Mouse (Mus musculus) midbrain, postnatal 0 days (tissue): ENCODE data around the gene Armc9. TPM values are rescaled to one million over a fixed set of nuclear protein-coding genes. Genes with fewer than 3 reads are reported as not detected.

Source experiments
- ATAC-seq: fragments of 200-750 bp; cut with Nextera tagmentation; 2 replicates; pipeline ENCODE4 v1.8.0; 2017; ENCODE audit warnings: moderate number of reproducible peaks, mild to moderate bottlenecking, moderate TSS enrichment, moderate library complexity; ENCODE audit not compliant: low FRiP score
- DNase-seq: peaks from one replicate; pipeline ENCODE4 v3.0.0-alpha.2; 2015; ENCODE audit warnings: low spot score
- H3K27ac ChIP-seq: fragments of 300-500 bp; sonication (generic); 2 replicates; pipeline ENCODE4 v1.5.1; 2014; ENCODE audit warnings: low read depth, mild to moderate bottlenecking, low read length, mixed read lengths
- H3K27me3 ChIP-seq: fragments of 300-500 bp; sonication (generic); 2 replicates; pipeline ENCODE4 v1.6.1; 2014; ENCODE audit warnings: low read length, control low read depth, mixed read lengths; ENCODE audit not compliant: insufficient read depth
- H3K36me3 ChIP-seq: fragments of 300-500 bp; sonication (generic); 2 replicates; pipeline ENCODE4 v1.6.1; 2014; ENCODE audit warnings: low read length, control low read depth, mixed read lengths; ENCODE audit not compliant: insufficient read depth
- H3K4me1 ChIP-seq: fragments of 300-500 bp; sonication (generic); 2 replicates; pipeline ENCODE4 v1.6.1; 2014; ENCODE audit warnings: mild to moderate bottlenecking, control low read depth, antibody characterized with exemption, low read length, mixed read lengths; ENCODE audit not compliant: insufficient read depth
- H3K4me2 ChIP-seq: fragments of 300-500 bp; sonication (generic); 2 replicates; pipeline ENCODE4 v1.6.1; 2014; ENCODE audit warnings: low read depth, mild to moderate bottlenecking, low read length, mixed read lengths; ENCODE audit not compliant: poor library complexity, severe bottlenecking
- H3K4me3 ChIP-seq: fragments of 300-500 bp; sonication (generic); 2 replicates; pipeline ENCODE4 v1.5.1; 2014; ENCODE audit warnings: low read depth, mild to moderate bottlenecking, low read length, moderate library complexity
- H3K9ac ChIP-seq: fragments of 300-500 bp; sonication (generic); replicated peaks from 2 replicates; pipeline ENCODE4 v1.6.1; 2014; ENCODE audit warnings: mild to moderate bottlenecking, low read length, moderate library complexity, mixed read lengths; ENCODE audit not compliant: poor library complexity, severe bottlenecking
- H3K9me3 ChIP-seq: fragments of 300-500 bp; sonication (generic); 2 replicates; pipeline ENCODE4 v1.6.1; 2016; ENCODE audit warnings: low read length, control low read depth
- CTCF ChIP-seq: IDR thresholded peaks from 2 replicates; pipeline ENCODE4 v1.5.1; 2016; ENCODE audit warnings: antibody characterized with exemption, mild to moderate bottlenecking
- WGBS: fragments of 180-500 bp; shearing (Covaris S2); extraction: QIAGEN DNeasy Blood & Tissue Kit; methylation state at CpG from one replicate; pipeline ENCODE4 v1.1.7; 2014; 5-methylcytosine and 5-hydroxymethylcytosine counted together
- polyA plus RNA-seq: library from polyadenylated mRNA; unstranded; fragments of >200 nt; fragmentation: Nextera tagmentation; extraction: Ambion mirVana; gene quantifications from 2 replicates; pipeline ENCODE4 v1.2.1, GENCODE M21; 2015
- total RNA-seq: library from RNA; depleted of rRNA; stranded (reverse); fragments of >200 nt; gene quantifications from 2 replicates; pipeline ENCODE4 v1.2.3, GENCODE M21; 2014; rRNA removed

Gene Armc9
- total RNA-seq = 31.0 and 33.2 TPM in 2 replicates
- 36.3 and 42.6 TPM in 2 replicates for polyA plus RNA-seq

DNA sequence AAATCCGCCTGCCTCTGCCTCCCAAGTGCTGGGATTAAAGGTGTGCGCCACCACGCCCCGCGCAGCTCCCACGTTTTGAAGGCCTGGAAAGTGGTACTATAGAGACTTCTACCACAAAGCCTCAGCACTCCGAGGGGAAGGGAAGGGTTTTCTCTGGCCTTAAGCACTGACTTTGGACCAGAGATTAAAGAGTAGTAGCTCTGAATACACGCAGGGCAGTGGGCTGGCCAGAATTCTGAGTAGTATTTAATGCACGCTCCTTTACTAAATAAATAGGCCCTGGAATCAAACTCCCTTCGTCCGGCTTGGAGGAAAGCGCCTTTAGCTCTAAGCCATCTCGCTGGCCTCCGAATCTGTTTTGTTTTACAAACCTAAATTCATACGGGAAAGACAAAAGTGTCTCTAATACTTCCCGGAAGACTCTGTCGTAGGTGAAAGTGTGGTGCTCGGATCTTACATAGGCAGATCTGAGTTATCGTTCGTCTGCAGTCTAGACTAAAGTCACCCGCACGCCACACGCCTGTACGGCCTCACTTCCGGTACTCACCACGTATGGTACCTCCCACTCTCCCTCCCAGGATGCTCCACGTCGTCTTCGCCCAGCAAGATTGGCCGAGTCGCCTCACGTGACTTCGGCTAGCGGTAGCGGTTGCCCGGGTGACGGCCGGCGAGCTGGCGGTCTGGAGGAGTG lies at the start of gene Armc9:
TSS of gene Armc9 (plus strand) at position 648 of the 691 bp plus-strand sequence.
- no peak for TF ChIP-seq CTCF
- DNase-seq (peak; percentile 97), ATAC-seq (peak; percentile 99)
- no peaks in the 10 kb centered on the region for H3K27me3 ChIP-seq
- peak within 1 kb of the TSS; percentile 73 for H3K4me3 ChIP-seq
- 0 out of 2 replicates have a peak, but pooled peaks cover 7% of the 10 kb centered on the region for H3K36me3 ChIP-seq
- peaks cover 12% of the 10 kb centered on the region for H3K4me1 ChIP-seq
- H3K27ac ChIP-seq = peak within 1 kb of the TSS; percentile 82
- WGBS = 4% methylated on average over 40 of the region's 40 CpGs
- H3K9ac ChIP-seq = peak within 1 kb of the TSS; percentile 84
- H3K4me2 ChIP-seq = peak within 1 kb of the TSS; percentile 70
- no peaks in the 10 kb centered on the region for H3K9me3 ChIP-seq

GRCm38 (mm10) chr1:86105054-86105453 lies 49.5 kb upstream of the Armc9 start:
- Histone ChIP-seq H3K27ac (no peak overlapping the region), H3K4me1 (no peaks in the 10 kb centered on the region), H3K36me3 (peaks cover 2% of the 10 kb centered on the region; the same call in 1 of the 2 replicates), H3K9ac (no peak overlapping the region), H3K27me3 (no peaks in the 10 kb centered on the region), H3K4me2 (no peak overlapping the region), H3K4me3 (no peak overlapping the region), H3K9me3 (no peaks in the 10 kb centered on the region)
- TF ChIP-seq CTCF = no peak
- ATAC-seq = no peak
- DNase-seq = no peak
- 94% methylated on average over 1 of the region's 1 CpGs for WGBS

DNA sequence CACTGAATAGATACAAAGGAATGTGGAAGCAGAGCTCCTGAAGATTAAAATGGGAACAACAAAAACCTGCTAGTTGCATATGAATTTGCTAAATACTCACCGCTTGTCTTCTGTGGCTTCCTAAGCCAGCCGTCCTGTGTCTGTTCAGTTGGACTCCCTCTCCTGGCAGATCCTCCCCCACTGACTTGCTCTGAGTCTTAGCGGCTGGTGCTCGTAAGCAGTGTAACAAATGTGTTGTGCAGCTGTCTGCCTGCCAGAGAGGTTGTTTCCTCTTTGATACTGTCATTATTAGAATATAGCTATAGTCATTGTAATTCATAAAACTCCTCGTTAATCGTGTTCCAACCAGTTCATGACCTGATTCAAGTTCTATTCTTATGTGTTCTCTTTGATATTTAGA lies 42.8 kb upstream of the Armc9 start, which contains the start of gene Htr2b:
TSS of gene Htr2b (minus strand) at position 192 of the 400 bp plus-strand sequence.
- no peak for TF ChIP-seq CTCF
- H3K4me3 ChIP-seq = no peak within 1 kb of the TSS
- H3K36me3 ChIP-seq = peaks cover 11% of the 10 kb centered on the region; the same call in 1 of the 2 replicates
- H3K9ac ChIP-seq = no peak within 1 kb of the TSS
- no peak within 1 kb of the TSS for H3K4me2 ChIP-seq
- H3K9me3 ChIP-seq = no peaks in the 10 kb centered on the region
- no peak within 1 kb of the TSS for H3K27ac ChIP-seq
- H3K4me1 ChIP-seq = no peaks in the 10 kb centered on the region
- H3K27me3 ChIP-seq = no peaks in the 10 kb centered on the region
- WGBS = 51% methylated on average over 6 of the region's 6 CpGs
- DNase-seq (no peak), ATAC-seq (no peak)

GRCm38 (mm10) chr1:86114141-86114540 lies 40.4 kb upstream of the Armc9 start:
- Histone ChIP-seq H3K27ac (no peak overlapping the region), H3K9ac (no peak overlapping the region), H3K36me3 (peaks cover 18% of the 10 kb centered on the region), H3K4me2 (no peak overlapping the region), H3K4me1 (no peaks in the 10 kb centered on the region), H3K4me3 (no peak overlapping the region), H3K27me3 (no peaks in the 10 kb centered on the region), H3K9me3 (no peaks in the 10 kb centered on the region)
- WGBS = 96% methylated on average over 3 of the region's 3 CpGs
- ATAC-seq = no peak
- no peak for DNase-seq
- no peak for TF ChIP-seq CTCF

- ATAC-seq = no peak
- Histone ChIP-seq H3K9ac (no peak overlapping the region), H3K4me2 (no peak overlapping the region), H3K36me3 (peaks cover 32% of the 10 kb centered on the region), H3K9me3 (no peaks in the 10 kb centered on the region), H3K4me3 (no peak overlapping the region), H3K4me1 (no peaks in the 10 kb centered on the region), H3K27ac (no peak overlapping the region), H3K27me3 (no peaks in the 10 kb centered on the region)
- WGBS = 93% methylated on average over 4 of the region's 4 CpGs
- no peak for DNase-seq
- TF ChIP-seq CTCF = no peak
Measured at GRCm38 (mm10) chr1:86119549-86119948, 35.0 kb upstream of the Armc9 start.

DNA sequence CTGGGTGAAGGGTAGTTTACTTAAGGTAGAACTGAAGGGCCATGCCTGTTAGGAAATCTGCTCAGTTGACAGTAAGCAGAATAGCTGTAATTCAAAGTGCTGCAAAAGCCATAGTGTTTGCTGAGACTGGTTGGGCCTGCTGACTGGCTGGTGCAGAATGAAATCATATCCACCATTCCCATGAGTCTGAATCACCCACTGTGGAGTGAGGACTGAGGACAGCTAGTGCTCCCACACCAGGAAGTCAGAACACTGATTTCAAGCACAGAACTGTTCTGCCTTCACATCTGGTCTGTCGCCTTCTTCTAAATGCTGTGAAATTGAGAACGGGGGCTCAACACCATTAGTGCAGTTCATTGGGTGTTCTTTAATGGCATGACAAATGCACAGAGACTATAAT lies 28.5 kb upstream of the Armc9 start:
- no peak for TF ChIP-seq CTCF
- 89% methylated on average over 2 of the region's 2 CpGs for WGBS
- Histone ChIP-seq H3K9me3 (no peaks in the 10 kb centered on the region), H3K27ac (no peak overlapping the region), H3K9ac (no peak overlapping the region), H3K36me3 (peaks cover 36% of the 10 kb centered on the region), H3K4me3 (no peak overlapping the region), H3K4me1 (no peaks in the 10 kb centered on the region), H3K27me3 (no peaks in the 10 kb centered on the region), H3K4me2 (no peak overlapping the region)
- no peak for DNase-seq
- ATAC-seq = no peak
